Mouse (Mus musculus): ENCODE results near the gene Cwc25. TPM values are rescaled to one million over a fixed set of nuclear protein-coding genes. Genes with fewer than 3 reads are reported as not detected.

The Cwc25 gene
- polyA plus RNA-seq, 1 experiment, result 1.2 TPM

DNA sequence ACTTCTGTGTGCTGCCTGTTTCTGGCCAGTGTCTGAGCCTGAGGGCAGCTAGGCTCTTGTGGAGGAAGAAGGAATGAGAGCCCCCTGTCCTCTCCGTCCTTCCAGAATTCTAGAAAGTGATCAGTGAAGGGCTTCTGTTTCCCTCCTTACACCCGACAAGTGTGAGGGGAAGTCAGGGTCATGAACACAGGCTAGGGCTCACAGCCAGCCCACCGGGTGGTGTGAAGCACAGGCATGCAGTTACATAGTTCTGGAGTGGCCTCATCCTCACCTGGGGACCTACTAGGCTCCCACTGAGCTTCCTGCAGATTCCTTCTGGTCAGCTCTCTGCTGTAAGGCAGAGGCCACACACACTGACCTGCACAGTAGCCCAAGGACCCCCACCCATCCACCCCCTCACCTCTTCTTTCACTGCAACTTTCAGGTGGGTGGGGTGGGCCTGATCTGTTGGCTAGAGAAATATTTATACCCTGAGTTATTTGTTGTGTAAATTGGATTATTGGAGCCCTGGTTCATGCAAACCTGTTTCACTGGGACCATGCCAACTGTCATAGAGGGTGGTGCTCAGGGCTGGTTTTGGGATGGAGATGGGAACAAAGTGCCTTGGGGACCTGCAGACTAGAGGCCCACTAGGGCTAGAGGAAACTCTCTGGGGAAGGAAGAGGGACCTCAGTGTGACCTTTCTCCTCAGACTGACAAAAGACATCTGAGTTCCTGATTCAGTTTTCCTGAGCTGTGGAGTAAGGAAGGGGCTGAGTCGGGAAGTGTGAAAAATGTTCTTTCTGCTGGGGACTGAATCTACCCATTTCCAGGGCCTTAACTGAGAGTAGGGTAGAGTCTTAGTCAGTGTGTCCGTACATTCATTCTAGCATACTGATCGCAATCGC, 43.1 kb upstream of the Cwc25 start:
- no peak for TF ChIP-seq GATA1 (IDR thresholded peaks at IDR 0.05; ENCODE audit: low read length)
- TF ChIP-seq TAL1 (IDR thresholded peaks at IDR 0.05; ENCODE audit: low read length), result no peak
- peaks cover 10% of the 10 kb centered on the region for H3K4me1 ChIP-seq (ENCODE audit: control insufficient read depth)
- no peak overlapping the region for H3K4me3 ChIP-seq (replicated peaks)
- no peaks in the 10 kb centered on the region for H3K27me3 ChIP-seq (ENCODE audit: control insufficient read depth)
- H3K36me3 ChIP-seq (ENCODE audit: control insufficient read depth), result peaks cover 16% of the 10 kb centered on the region; the same call in 1 of the 2 replicates
- no peaks in the 10 kb centered on the region for H3K9me3 ChIP-seq (ENCODE audit: control insufficient read depth, low read length)

DNA sequence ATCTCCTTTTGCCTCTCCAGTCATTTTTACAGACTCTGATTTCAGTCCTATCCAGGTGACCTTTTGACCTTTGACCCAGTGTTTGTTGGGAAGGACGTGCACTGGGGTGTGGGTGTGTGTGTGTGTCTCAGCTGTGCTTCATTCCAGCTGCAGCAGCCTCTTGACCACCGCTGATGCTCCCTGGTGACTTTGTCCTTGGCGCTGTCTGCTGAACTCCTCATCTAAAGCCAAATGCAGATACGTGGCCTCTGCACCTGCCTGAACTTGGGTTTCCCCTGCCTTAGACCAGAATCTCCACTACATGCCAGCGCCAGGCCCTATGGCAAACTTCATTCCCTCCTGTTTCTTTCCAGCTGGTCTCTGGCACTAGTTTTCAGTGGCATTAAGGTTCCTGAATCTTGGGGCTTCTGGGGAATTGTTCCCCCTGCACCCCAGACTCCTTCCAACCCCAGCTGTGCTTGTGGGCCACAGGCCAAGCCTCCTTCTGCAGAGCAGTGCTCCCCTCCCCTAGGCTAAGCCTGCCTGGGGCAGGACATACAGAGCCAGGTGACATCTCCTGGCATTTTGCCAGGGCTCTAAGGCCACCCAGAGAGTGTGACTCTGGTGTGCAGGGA, 42.4 kb upstream of the Cwc25 start:
- H3K36me3 ChIP-seq (ENCODE audit: control insufficient read depth), result peaks cover 16% of the 10 kb centered on the region; the same call in 1 of the 2 replicates
- no peaks in the 10 kb centered on the region for H3K9me3 ChIP-seq (ENCODE audit: control insufficient read depth, low read length)

DNA sequence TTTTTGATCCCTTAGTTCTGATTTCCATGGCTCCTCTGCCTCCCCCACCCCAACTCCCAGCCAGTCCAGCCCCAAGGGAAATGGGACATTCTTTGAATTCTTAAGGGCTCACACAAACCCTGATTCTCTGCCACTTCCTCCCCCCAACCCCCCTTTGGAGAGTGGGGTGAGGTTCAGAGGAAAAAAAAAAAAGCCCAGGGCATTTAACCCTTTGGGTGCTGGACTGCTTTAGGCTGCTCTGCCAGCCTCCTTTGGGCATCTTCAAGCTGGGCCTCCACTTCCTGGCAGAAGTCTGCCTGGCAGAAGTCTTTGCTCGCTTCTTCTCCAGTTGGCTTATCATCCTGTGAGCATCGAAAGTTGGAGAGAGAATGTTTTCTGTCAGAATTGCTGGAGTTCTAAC, 41.7 kb upstream of the Cwc25 start:
- Histone ChIP-seq H3K9me3 (ENCODE audit: control insufficient read depth, low read length) (no peaks in the 10 kb centered on the region), H3K36me3 (ENCODE audit: control insufficient read depth) (peaks cover 13% of the 10 kb centered on the region; the same call in 1 of the 2 replicates), H3K27me3 (ENCODE audit: control insufficient read depth) (no peaks in the 10 kb centered on the region), H3K4me3 (replicated peaks) (no peak overlapping the region), H3K4me1 (ENCODE audit: control insufficient read depth) (peaks cover 7% of the 10 kb centered on the region)
- TF ChIP-seq GATA1 (IDR thresholded peaks at IDR 0.05; ENCODE audit: low read length), result no peak
- no peak for TF ChIP-seq TAL1 (IDR thresholded peaks at IDR 0.05; ENCODE audit: low read length)

More for the DNA sequence above, 42.4 kb upstream of the Cwc25 start:
- TF ChIP-seq GATA1 (IDR thresholded peaks at IDR 0.05; ENCODE audit: low read length) (no peak), TAL1 (IDR thresholded peaks at IDR 0.05; ENCODE audit: low read length) (no peak)
- Histone ChIP-seq H3K4me3 (replicated peaks) (no peak overlapping the region), H3K27me3 (ENCODE audit: control insufficient read depth) (no peaks in the 10 kb centered on the region), H3K4me1 (ENCODE audit: control insufficient read depth) (peaks cover 10% of the 10 kb centered on the region)

DNA sequence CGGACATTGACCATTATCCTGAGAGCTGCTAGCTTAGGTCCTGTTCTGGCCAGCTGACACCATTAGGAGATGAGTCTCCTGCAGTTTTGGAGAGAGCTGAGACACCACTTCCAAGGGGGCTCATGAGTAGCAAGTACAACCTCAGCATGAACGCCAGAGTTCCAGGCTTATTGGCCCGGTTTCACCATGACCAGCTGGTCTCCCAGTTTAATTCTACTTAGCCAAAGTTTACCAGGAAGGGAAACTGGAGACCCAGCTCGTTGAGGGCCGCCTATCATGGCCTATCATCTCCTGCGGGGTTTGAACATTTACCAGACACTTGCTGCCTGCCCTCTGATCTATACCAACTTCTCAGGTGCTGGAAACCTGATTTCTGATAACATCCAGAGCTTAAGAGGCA, 41.3 kb upstream of the Cwc25 start:
- Histone ChIP-seq H3K4me3 (replicated peaks) (no peak overlapping the region), H3K27me3 (ENCODE audit: control insufficient read depth) (no peaks in the 10 kb centered on the region), H3K4me1 (ENCODE audit: control insufficient read depth) (peaks cover 6% of the 10 kb centered on the region), H3K36me3 (ENCODE audit: control insufficient read depth) (peaks cover 10% of the 10 kb centered on the region; the same call in 1 of the 2 replicates), H3K9me3 (ENCODE audit: control insufficient read depth, low read length) (no peaks in the 10 kb centered on the region)
- TF ChIP-seq GATA1 (IDR thresholded peaks at IDR 0.05; ENCODE audit: low read length) (no peak), TAL1 (IDR thresholded peaks at IDR 0.05; ENCODE audit: low read length) (no peak)

DNA sequence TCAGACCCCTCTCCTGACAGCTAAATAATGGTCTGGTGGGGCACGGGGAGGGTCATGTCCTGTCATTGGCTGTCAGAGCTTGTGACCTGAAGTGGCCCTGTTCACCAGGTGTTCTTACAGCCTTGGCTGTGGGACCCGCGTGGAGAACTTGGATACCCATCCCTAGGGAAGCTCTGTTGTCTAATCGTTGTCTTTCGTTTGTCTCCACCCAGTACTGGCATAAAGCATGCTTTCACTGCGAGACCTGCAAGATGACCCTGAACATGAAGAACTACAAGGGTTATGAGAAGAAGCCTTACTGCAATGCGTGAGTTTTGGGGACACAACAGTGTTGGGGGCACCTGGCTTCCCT, 40.2 kb upstream of the Cwc25 start:
- Histone ChIP-seq H3K4me3 (replicated peaks) (no peak overlapping the region), H3K9me3 (ENCODE audit: control insufficient read depth, low read length) (no peaks in the 10 kb centered on the region), H3K27me3 (ENCODE audit: control insufficient read depth) (no peaks in the 10 kb centered on the region), H3K4me1 (ENCODE audit: control insufficient read depth) (peaks cover 11% of the 10 kb centered on the region), H3K36me3 (ENCODE audit: control insufficient read depth) (peaks cover 9% of the 10 kb centered on the region; the same call in 1 of the 2 replicates)
- TF ChIP-seq GATA1 (IDR thresholded peaks at IDR 0.05; ENCODE audit: low read length) (no peak), TAL1 (IDR thresholded peaks at IDR 0.05; ENCODE audit: low read length) (no peak)

DNA sequence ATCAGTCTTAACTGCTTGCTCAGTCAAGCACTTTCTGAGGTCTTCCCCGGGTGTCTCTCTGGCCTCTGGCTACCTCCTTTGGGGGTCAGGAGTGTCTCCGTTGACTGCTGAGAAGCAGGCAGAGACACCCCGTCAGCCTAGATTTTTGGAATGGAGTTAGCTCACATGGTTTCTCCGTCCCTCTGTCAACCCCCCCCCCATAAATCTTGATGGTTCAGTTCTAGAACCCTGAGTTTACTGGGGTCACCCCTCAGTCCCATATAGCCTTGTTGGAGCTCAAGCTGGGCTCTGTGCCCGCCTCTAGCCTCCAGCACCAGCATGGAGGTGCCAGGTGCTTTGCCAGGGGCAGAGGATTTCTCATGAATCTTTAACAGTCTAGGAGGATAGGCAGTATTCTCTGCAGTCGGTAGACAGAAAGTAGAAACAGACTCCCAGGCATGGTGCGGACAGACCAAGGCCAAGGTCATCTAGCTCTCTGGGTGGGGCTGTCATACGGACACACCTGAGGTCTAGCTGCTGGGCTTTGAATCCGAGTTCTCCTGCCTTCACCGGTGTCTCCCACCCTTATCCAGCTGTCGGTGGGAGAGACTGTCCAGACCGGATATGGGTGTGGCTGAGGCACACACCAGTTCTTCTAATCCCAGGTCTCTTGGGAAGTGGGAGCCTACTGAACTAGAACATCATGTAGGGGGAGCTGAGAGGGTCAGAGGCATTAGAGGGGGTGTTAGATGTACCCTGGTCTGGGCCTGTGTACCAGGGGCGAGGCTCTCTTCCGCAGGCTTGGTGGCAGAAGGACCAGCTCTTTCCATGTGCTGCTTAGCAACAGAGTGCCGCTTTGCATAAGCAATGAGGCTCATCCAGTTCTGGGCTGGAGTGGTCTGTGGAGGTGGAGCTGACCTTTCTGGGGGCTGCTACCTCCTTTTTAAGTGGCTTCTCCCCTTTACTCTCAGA, 39.6 kb upstream of the Cwc25 start:
- peaks cover 9% of the 10 kb centered on the region; the same call in 1 of the 2 replicates for H3K36me3 ChIP-seq (ENCODE audit: control insufficient read depth)
- TF ChIP-seq TAL1 (IDR thresholded peaks at IDR 0.05; ENCODE audit: low read length) (no peak), GATA1 (IDR thresholded peaks at IDR 0.05; ENCODE audit: low read length) (no peak)
- no peak overlapping the region for H3K4me3 ChIP-seq (replicated peaks)
- H3K27me3 ChIP-seq (ENCODE audit: control insufficient read depth), result peaks cover 6% of the 10 kb centered on the region
- H3K9me3 ChIP-seq (ENCODE audit: control insufficient read depth, low read length), result no peaks in the 10 kb centered on the region
- H3K4me1 ChIP-seq (ENCODE audit: control insufficient read depth), result peaks cover 17% of the 10 kb centered on the region

DNA sequence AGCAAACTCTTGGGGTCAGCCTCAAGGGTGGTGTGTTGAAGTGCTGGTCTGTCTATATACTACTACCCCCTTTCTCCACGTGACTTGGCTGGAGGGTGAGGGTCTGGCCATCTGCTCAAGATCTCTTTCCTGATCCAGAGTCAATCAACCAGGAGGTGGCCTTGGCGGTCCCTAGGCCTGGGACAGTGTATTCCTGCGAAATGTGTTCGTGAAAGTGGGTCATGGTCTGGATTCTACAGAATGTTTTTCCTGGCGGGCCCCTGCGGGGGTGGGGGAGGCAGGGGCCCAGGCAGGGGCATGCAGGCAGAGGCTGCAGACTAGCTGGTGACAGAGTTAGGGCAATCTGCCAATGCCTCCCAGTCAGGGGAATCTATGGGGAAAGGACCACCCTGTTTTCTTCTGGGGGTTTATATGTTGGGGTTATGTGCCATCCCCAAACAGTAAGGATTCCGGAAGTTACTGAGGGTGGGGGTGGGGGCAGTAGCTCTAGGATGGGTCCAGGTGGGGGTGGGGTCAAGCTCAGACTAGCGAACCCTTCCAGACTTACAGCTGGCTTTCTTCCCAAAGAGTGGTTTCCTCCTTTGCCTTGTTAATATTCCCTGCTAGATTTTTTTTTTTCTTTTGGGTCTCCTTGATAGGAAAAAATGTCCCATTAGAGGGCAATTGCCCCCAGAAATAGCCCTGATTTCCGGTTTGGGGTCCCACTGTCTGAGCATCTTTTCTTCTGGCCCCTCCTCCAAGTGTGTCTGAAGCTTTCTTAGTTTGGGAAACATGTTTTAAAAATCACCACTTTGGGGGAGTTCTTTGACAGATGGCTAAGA, 38.7 kb upstream of the Cwc25 start:
- Histone ChIP-seq H3K27me3 (ENCODE audit: control insufficient read depth) (peaks cover 14% of the 10 kb centered on the region), H3K4me1 (ENCODE audit: control insufficient read depth) (peaks cover 20% of the 10 kb centered on the region), H3K4me3 (replicated peaks) (no peak overlapping the region), H3K36me3 (ENCODE audit: control insufficient read depth) (peaks cover 9% of the 10 kb centered on the region; the same call in 1 of the 2 replicates), H3K9me3 (ENCODE audit: control insufficient read depth, low read length) (no peaks in the 10 kb centered on the region)
- TF ChIP-seq TAL1 (IDR thresholded peaks at IDR 0.05; ENCODE audit: low read length), result no peak
- TF ChIP-seq GATA1 (IDR thresholded peaks at IDR 0.05; ENCODE audit: low read length), result no peak

DNA sequence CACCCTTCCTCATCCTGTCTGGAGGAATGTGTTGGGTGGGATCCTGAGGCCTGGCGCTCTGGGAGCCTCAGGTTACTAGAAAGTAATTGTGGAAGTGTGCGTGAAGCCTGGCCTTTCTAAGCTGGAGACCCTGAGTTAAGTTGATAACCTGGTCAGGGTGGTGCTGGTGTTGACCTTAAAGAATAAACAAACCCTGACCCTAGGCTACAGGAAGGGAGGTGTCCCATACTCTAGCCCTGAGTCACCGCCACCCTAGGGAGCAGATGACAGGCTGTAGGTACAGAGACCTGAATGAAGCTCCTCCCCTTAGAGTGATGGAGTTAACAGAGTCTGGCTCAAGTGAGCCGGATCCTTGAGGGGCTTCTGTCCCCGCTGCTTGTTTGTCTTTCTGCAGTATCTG, 37.5 kb upstream of the Cwc25 start:
- peaks cover 3% of the 10 kb centered on the region; the same call in 1 of the 2 replicates for H3K36me3 ChIP-seq (ENCODE audit: control insufficient read depth)
- no peak for TF ChIP-seq TAL1 (IDR thresholded peaks at IDR 0.05; ENCODE audit: low read length)
- no peak for TF ChIP-seq GATA1 (IDR thresholded peaks at IDR 0.05; ENCODE audit: low read length)
- no peak overlapping the region for H3K4me3 ChIP-seq (replicated peaks)
- H3K9me3 ChIP-seq (ENCODE audit: control insufficient read depth, low read length), result no peaks in the 10 kb centered on the region
- peaks cover 26% of the 10 kb centered on the region for H3K27me3 ChIP-seq (ENCODE audit: control insufficient read depth)
- peaks cover 30% of the 10 kb centered on the region for H3K4me1 ChIP-seq (ENCODE audit: control insufficient read depth)

Data from erythroblast, embryonic 14.5 days (primary cell).